Mouse (Mus musculus) hindbrain, embryonic 12.5 days (tissue): ENCODE results near the gene Fbxl5. TPM values are rescaled to one million over a fixed set of nuclear protein-coding genes. Genes with fewer than 3 reads are reported as not detected.

ENCODE experiments used
- ATAC-seq: fragments of 200-750 bp; cut with Nextera tagmentation; 2 replicates; pipeline ENCODE4 v1.8.0; 2017; ENCODE audit warnings: moderate TSS enrichment; ENCODE audit not compliant: low FRiP score
- H3K27ac ChIP-seq: fragments of 300-500 bp; sonication (generic); 2 replicates; pipeline ENCODE4 v1.5.1; 2016; ENCODE audit warnings: mild to moderate bottlenecking
- H3K27me3 ChIP-seq: fragments of 300-500 bp; sonication (generic); 2 replicates; pipeline ENCODE4 v1.6.1; 2016; ENCODE audit warnings: mild to moderate bottlenecking
- H3K36me3 ChIP-seq: fragments of 300-500 bp; sonication (generic); 2 replicates; pipeline ENCODE4 v1.6.1; 2016; ENCODE audit warnings: mild to moderate bottlenecking
- H3K4me1 ChIP-seq: fragments of 300-500 bp; sonication (generic); 2 replicates; pipeline ENCODE4 v1.6.1; 2016
- H3K4me2 ChIP-seq: fragments of 300-500 bp; sonication (generic); replicated peaks from 2 replicates; pipeline ENCODE4 v1.6.1; 2016; ENCODE audit warnings: mild to moderate bottlenecking
- H3K4me3 ChIP-seq: fragments of 300-500 bp; sonication (generic); 2 replicates; pipeline ENCODE4 v1.5.1; 2016; ENCODE audit warnings: mild to moderate bottlenecking
- H3K9ac ChIP-seq: fragments of 300-500 bp; sonication (generic); 2 replicates; pipeline ENCODE4 v1.6.1; 2016; ENCODE audit warnings: mild to moderate bottlenecking, moderate library complexity
- H3K9me3 ChIP-seq: fragments of 300-500 bp; sonication (generic); replicated peaks from 2 replicates; pipeline ENCODE4 v1.6.1; 2016; ENCODE audit warnings: mild to moderate bottlenecking
- WGBS: fragments of 180-500 bp; shearing (Covaris S2); methylation state at CpG from one replicate; pipeline ENCODE4 v1.1.7; 2016; 5-methylcytosine and 5-hydroxymethylcytosine counted together
- polyA plus RNA-seq: library from polyadenylated mRNA; unstranded; fragments of >200 nt; fragmentation: Nextera tagmentation; extraction: Ambion mirVana; gene quantifications from 2 replicates; pipeline ENCODE4 v1.2.1, GENCODE M21; 2016

Gene Fbxl5
- 60.6 TPM in 2 replicates for polyA plus RNA-seq

GRCm38 (mm10) chr5:43821538-43821937 lies at the start of gene Fbxl5:
Gene Fbxl5, minus strand, starts transcription at chr5:43821638.
- ATAC-seq: no peak
- no peaks in the 10 kb centered on the region for H3K36me3 ChIP-seq
- WGBS: 84% methylated on average over 19 of the region's 19 CpGs
- no peak within 1 kb of the TSS for H3K9ac ChIP-seq
- H3K4me1 ChIP-seq: 0 out of 2 replicates have a peak, but pooled peaks cover 3% of the 10 kb centered on the region
- no peak within 1 kb of the TSS for H3K4me3 ChIP-seq
- H3K4me2 ChIP-seq: no peak within 1 kb of the TSS
- H3K27me3 ChIP-seq: no peaks in the 10 kb centered on the region
- H3K9me3 ChIP-seq: no peaks in the 10 kb centered on the region
- no peak within 1 kb of the TSS for H3K27ac ChIP-seq

GRCm38 (mm10) chr5:43868711-43869600 lies 47.5 kb upstream of the Fbxl5 start:
- Histone ChIP-seq H3K4me3 (peak overlapping the region; percentile 31), H3K27ac (peak overlapping the region; percentile 37), H3K36me3 (no peaks in the 10 kb centered on the region), H3K9ac (peak overlapping the region; percentile 8; the same call in 1 of the 2 replicates), H3K9me3 (no peaks in the 10 kb centered on the region), H3K4me2 (peak overlapping the region; percentile 63), H3K27me3 (0 out of 2 replicates have a peak, but pooled peaks cover 7% of the 10 kb centered on the region), H3K4me1 (peaks cover 10% of the 10 kb centered on the region)
- peak; percentile 46; the same call in 1 of the 2 replicates for ATAC-seq
- 3% methylated on average over 28 of the region's 28 CpGs for WGBS

GRCm38 (mm10) chr5:43868253-43868652 lies 46.8 kb upstream of the Fbxl5 start, which contains the start of gene Cd38:
Gene Cd38, plus strand, starts transcription at chr5:43868553.
- Histone ChIP-seq H3K9me3 (no peaks in the 10 kb centered on the region), H3K9ac (peak within 1 kb of the TSS; percentile 8; the same call in 1 of the 2 replicates), H3K4me2 (peak within 1 kb of the TSS; percentile 63), H3K36me3 (no peaks in the 10 kb centered on the region), H3K4me3 (peak within 1 kb of the TSS; percentile 31), H3K4me1 (peaks cover 10% of the 10 kb centered on the region), H3K27me3 (0 out of 2 replicates have a peak, but pooled peaks cover 7% of the 10 kb centered on the region), H3K27ac (peak within 1 kb of the TSS; percentile 37)
- no peak for ATAC-seq

GRCm38 (mm10) chr5:43865316-43865715 lies 43.9 kb upstream of the Fbxl5 start:
- no peak overlapping the region for H3K4me3 ChIP-seq
- no peaks in the 10 kb centered on the region for H3K36me3 ChIP-seq
- H3K9me3 ChIP-seq: no peaks in the 10 kb centered on the region
- H3K9ac ChIP-seq: no peak overlapping the region
- H3K27ac ChIP-seq: no peak overlapping the region
- H3K4me1 ChIP-seq: peaks cover 10% of the 10 kb centered on the region
- ATAC-seq: no peak
- 78% methylated on average over 2 of the region's 2 CpGs for WGBS
- H3K4me2 ChIP-seq: no peak overlapping the region
- H3K27me3 ChIP-seq: 0 out of 2 replicates have a peak, but pooled peaks cover 7% of the 10 kb centered on the region

- no peak overlapping the region for H3K9ac ChIP-seq
- H3K27me3 ChIP-seq: 0 out of 2 replicates have a peak, but pooled peaks cover 4% of the 10 kb centered on the region
- no peaks in the 10 kb centered on the region for H3K36me3 ChIP-seq
- H3K4me2 ChIP-seq: no peak overlapping the region
- no peak for ATAC-seq
- WGBS: 81% methylated on average over 6 of the region's 6 CpGs
- peaks cover 1% of the 10 kb centered on the region for H3K4me1 ChIP-seq
- no peaks in the 10 kb centered on the region for H3K9me3 ChIP-seq
- no peak overlapping the region for H3K4me3 ChIP-seq
- H3K27ac ChIP-seq: no peak overlapping the region
Observed at GRCm38 (mm10) chr5:43863642-43864041, 42.2 kb upstream of the Fbxl5 start.

- Histone ChIP-seq H3K4me2 (no peak overlapping the region), H3K9me3 (0 out of 2 replicates have a peak, but pooled peaks cover 3% of the 10 kb centered on the region), H3K27me3 (no peaks in the 10 kb centered on the region), H3K36me3 (no peaks in the 10 kb centered on the region), H3K9ac (no peak overlapping the region), H3K27ac (no peak overlapping the region), H3K4me1 (no peaks in the 10 kb centered on the region), H3K4me3 (no peak overlapping the region)
- WGBS: 75% methylated on average over 5 of the region's 5 CpGs
- ATAC-seq: no peak
Observed at GRCm38 (mm10) chr5:43860670-43861431, 39.4 kb upstream of the Fbxl5 start.

- 90% methylated on average over 5 of the region's 5 CpGs for WGBS
- H3K9ac ChIP-seq: no peak overlapping the region
Observed at GRCm38 (mm10) chr5:43860096-43860495, 38.7 kb upstream of the Fbxl5 start.

GRCm38 (mm10) chr5:43859663-43860062 lies 38.2 kb upstream of the Fbxl5 start:
- no peaks in the 10 kb centered on the region for H3K27me3 ChIP-seq
- H3K9ac ChIP-seq: no peak overlapping the region
- no peaks in the 10 kb centered on the region for H3K4me1 ChIP-seq
- 91% methylated on average over 8 of the region's 8 CpGs for WGBS
- no peaks in the 10 kb centered on the region for H3K36me3 ChIP-seq
- H3K27ac ChIP-seq: no peak overlapping the region
- no peak overlapping the region for H3K4me3 ChIP-seq
- ATAC-seq: no peak
- H3K4me2 ChIP-seq: no peak overlapping the region
- 0 out of 2 replicates have a peak, but pooled peaks cover 3% of the 10 kb centered on the region for H3K9me3 ChIP-seq

More at GRCm38 (mm10) chr5:43860096-43860495, 38.7 kb upstream of the Fbxl5 start:
- no peaks in the 10 kb centered on the region for H3K4me1 ChIP-seq
- no peak for ATAC-seq
- H3K4me2 ChIP-seq: no peak overlapping the region
- no peaks in the 10 kb centered on the region for H3K36me3 ChIP-seq
- H3K9me3 ChIP-seq: 0 out of 2 replicates have a peak, but pooled peaks cover 3% of the 10 kb centered on the region
- H3K4me3 ChIP-seq: no peak overlapping the region
- H3K27ac ChIP-seq: no peak overlapping the region
- no peaks in the 10 kb centered on the region for H3K27me3 ChIP-seq

- H3K4me3 ChIP-seq: no peak overlapping the region
- no peaks in the 10 kb centered on the region for H3K36me3 ChIP-seq
- WGBS: 84% methylated on average over 2 of the region's 2 CpGs
- H3K27me3 ChIP-seq: no peaks in the 10 kb centered on the region
- no peak overlapping the region for H3K9ac ChIP-seq
- no peak overlapping the region for H3K4me2 ChIP-seq
- ATAC-seq: no peak
- H3K9me3 ChIP-seq: 0 out of 2 replicates have a peak, but pooled peaks cover 3% of the 10 kb centered on the region
- no peak overlapping the region for H3K27ac ChIP-seq
- H3K4me1 ChIP-seq: no peaks in the 10 kb centered on the region
Observed at GRCm38 (mm10) chr5:43855769-43856168, 34.3 kb upstream of the Fbxl5 start.

- no peaks in the 10 kb centered on the region for H3K4me1 ChIP-seq
Observed at GRCm38 (mm10) chr5:43853868-43854488, 32.5 kb upstream of the Fbxl5 start.

GRCm38 (mm10) chr5:43853096-43853867 lies 31.8 kb upstream of the Fbxl5 start:
- ATAC-seq: no peak
- Histone ChIP-seq H3K9me3 (0 out of 2 replicates have a peak, but pooled peaks cover 3% of the 10 kb centered on the region), H3K27me3 (no peaks in the 10 kb centered on the region), H3K4me3 (no peak overlapping the region), H3K4me2 (no peak overlapping the region), H3K4me1 (no peaks in the 10 kb centered on the region), H3K36me3 (no peaks in the 10 kb centered on the region), H3K27ac (no peak overlapping the region), H3K9ac (no peak overlapping the region)
- WGBS: 82% methylated on average over 11 of the region's 11 CpGs

More at GRCm38 (mm10) chr5:43853868-43854488, 32.5 kb upstream of the Fbxl5 start:
- H3K4me3 ChIP-seq: no peak overlapping the region
- ATAC-seq: no peak
- WGBS: 84% methylated on average over 7 of the region's 7 CpGs
- no peak overlapping the region for H3K9ac ChIP-seq
- H3K4me2 ChIP-seq: no peak overlapping the region
- no peaks in the 10 kb centered on the region for H3K27me3 ChIP-seq
- no peak overlapping the region for H3K27ac ChIP-seq
- H3K9me3 ChIP-seq: 0 out of 2 replicates have a peak, but pooled peaks cover 3% of the 10 kb centered on the region
- no peaks in the 10 kb centered on the region for H3K36me3 ChIP-seq
